Mouse (Mus musculus) thymus, adult 2 months (tissue): ENCODE data around the gene Stxbp1.

Source experiments
- CTCF ChIP-seq: fragments of 200-500 bp; IDR thresholded peaks from 2 replicates; pipeline ENCODE4 v1.5.1; 2012; ENCODE audit warnings: mild to moderate bottlenecking, control low read depth, low read length, moderate library complexity, borderline replicate concordance; ENCODE audit not compliant: control insufficient read depth, poor library complexity, insufficient read depth; ENCODE audit errors: extremely low read depth
- POLR2A ChIP-seq: fragments of 200-500 bp; IDR thresholded peaks from 2 replicates; pipeline ENCODE4 v1.6.1; 2012; ENCODE audit warnings: mild to moderate bottlenecking, low read length, control low read depth, moderate library complexity; ENCODE audit not compliant: control insufficient read depth, poor library complexity, insufficient read depth; ENCODE audit errors: extremely low read depth

DNA sequence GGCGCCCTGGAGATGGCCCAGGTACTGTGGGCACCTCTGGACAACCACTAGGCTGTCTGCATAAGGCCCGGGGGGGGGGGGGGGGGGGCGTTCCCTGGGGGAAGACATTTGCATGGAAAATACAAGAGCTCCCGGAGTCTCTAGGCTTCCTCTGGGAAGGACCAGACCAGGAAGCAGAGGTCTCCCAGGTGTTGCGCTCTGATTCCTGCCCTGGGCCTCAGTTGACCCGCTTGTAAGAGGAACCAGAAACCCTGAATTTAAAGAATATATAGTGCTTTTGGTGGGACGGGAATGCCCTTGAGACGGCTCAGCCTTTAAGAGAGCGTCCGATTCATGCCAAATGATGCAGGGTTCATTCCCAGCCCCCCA lies 95.4 kb downstream of the Stxbp1 start:
- no peak for TF ChIP-seq CTCF
- TF ChIP-seq POLR2A = no peak
